Mouse (Mus musculus): ENCODE measurements around the gene Tmem265.

Gene Tmem265

DNA sequence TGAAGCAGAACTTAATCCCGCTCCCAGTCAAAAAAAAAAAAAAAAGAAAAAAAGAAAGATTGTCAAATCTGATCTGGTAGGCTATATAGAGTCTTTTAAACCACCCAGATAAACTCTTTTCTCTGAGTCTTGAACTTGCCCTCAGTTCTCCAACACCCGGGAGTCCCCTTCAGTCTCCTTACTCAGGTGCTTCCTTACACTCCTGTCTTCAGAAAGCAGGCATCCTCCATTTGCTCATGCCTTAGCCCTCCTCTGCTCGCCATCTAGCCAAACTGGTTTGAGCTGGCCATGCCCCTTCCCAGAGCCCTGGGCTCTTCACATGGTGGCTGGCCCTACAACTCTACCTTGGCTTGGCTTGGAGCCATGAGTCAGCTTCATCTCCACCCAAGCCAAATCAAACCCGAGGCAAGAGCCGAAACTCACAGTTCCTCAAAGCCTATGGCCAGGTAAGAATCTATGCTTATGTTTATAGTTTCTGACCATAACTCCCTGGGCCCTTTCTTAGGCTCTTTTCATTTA is at the start of gene Tmem265:
Gene Tmem265 (plus strand): TSS at position 51 of the 519 bp plus-strand sequence.
- in situ Hi-C loops (cut with MboI, MseI) = no loop called here

DNA sequence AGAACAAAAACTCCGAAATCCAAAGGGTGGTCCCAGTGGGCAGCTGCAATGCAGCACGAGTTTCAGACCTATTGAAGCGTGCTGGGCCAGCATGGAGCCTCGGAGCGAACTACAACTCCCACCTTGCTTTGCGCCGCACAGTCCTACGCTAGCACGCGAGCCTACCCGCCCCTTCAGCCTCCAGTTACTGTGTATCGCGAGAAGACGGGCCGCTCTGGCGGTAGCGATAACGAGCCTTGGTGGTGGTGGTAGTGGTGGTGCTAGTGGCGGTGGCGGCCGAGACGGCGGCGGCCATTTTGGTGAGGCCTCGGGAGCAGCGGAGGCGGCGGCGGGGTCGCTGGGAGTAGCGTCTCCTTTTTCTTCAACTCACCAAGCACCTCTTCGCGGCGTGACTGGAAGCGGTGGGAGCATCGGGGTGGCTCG is 49.4 kb upstream of the Tmem265 start, which contains the start of gene Srcap:
Gene Srcap (plus strand): TSS at position 176 of the 423 bp plus-strand sequence.
- in situ Hi-C loops (cut with MboI, MseI) = no loop called here

DNA sequence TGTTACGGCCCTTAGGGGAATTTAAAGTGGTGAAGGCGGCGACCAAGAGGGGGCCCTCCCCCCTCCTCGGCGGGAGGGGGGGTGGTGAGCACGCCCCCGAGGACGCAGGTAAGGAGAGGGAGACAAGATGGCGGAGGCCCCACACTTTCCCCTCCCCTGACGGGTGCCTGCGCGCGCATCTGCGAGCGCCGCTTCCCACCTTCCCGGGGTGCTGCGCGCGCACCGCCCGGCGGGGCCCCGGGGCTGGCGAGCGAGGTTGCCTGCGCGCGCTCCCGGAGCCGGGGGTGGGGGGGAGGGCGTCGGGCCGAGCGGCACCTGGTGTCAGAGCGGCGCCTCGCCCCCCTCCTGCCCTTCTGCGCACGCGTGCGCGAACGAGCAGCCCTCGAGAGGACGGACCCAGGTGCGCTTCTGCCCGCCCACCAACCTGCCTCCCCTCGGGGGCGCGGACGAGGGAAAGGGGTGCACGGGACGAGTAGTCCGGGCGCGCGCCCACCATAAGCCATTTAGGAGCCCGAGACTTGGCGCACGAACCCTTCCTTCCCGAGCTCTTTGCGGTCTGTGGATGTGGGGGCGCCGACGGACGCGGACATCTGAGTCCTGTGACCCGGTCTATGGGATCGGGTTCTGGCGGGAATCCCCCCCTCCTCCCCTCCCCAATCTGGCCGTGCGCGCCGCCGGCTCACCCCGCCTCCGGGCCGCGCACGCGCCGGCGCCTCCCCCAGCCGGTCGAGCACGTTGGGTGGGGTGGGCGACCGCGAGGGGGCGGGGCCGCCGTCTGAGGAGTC is 48.8 kb upstream of the Tmem265 start:
- in situ Hi-C loops (cut with MboI, MseI) = no loop called here

DNA sequence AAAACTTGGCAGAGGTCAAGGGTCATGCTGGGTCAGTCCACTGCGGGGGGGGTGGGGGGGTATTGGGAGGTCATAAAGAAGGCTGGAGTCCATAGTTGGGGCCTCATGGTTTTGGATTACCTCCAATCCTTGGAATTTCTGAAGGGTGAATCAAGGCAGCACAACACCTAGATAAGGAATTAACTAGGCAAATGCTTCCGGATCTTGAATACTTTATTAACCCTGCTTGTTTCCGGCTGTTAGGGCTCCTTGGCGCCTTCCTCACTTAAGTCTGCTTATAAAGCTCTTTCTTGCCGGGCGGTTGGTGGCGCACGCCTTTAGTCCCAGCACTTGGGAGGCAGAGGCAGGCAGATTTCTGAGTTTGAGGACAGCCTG is 48.2 kb upstream of the Tmem265 start:
- in situ Hi-C loops (cut with MboI, MseI) = no loop called here

DNA sequence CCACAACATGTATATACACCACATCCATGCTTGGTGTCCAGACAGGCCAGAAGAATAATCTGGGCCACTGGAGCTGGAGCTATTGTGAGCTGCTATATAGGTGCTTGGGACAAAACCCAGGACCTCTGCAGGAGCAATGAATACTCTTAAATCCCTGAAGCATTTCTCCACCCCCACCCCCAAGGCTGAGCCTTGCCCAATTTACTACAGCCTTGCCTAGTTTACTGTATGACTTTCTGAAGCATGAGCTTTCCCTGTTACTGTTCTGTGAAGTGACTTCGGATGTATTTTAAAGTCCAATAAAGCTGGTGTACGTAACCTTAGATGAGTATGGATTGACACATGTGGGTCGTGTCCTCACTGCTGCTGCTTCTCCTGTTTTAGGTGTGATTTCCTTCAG is 47.4 kb upstream of the Tmem265 start:
- in situ Hi-C loops (cut with MboI, MseI) = no loop called here

DNA sequence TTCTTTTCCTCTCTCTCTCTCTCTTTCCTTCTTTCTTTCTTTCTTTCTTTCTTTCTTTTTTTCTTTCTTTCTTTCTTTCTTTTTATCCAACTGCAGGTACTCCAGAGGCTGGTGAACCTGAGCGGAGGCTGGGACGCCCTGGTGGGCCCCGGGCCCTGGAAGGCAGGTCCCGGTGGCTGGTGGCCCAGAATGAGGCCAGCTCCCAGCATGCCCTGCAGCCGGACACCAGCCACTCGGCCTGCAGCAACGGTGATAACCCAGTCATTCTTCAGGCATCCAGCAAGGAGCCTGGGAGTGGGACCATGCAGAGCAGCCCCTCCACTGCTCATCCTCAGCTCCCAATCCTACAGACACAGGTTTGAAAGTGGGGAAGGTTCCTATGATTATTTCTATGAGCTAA is 45.3 kb upstream of the Tmem265 start:
- in situ Hi-C loops (cut with MboI, MseI) = no loop called here

DNA sequence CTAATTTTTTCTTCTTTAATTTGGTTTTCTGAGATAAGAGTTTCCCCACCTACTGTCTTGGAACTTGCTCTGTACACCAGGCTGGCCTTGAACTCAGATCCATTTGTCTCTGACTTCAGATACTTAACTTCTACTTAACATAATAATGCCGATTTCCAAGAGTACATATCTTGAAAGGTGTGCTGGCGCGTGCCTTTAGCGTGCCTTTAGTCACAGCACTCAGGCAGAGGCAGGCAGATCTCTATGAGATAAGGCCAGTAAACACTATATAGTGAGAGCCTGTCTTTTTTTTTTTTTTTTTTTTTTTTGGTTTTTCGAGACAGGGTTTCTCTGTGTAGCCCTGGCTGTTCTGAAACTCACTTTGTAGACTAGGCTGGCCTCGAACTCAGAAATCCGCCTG is 44.8 kb upstream of the Tmem265 start:
- in situ Hi-C loops (cut with MboI, MseI) = no loop called here

DNA sequence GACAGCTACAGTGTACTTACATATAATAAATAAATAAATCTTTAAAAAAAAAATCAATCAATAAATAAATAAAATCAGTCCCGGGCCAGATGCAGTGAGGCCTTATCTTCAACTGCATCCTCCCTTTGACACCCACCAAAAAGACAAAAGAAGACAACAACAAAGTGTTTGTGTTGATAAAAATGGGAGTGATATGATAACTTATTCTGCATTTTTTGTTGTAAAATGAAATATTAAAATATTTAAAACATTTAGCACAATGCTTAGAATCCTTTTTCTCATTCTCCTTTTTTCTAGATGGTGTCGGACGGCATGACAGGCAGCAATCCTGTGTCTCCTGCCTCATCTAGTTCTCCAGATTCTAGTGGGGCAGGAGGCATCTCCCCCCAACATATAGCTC is 41.9 kb upstream of the Tmem265 start, which contains the start of gene Gm42715:
Gene Gm42715 (plus strand): TSS at position 301 of the 400 bp plus-strand sequence.
- in situ Hi-C loops (cut with MboI, MseI) = no loop called here

DNA sequence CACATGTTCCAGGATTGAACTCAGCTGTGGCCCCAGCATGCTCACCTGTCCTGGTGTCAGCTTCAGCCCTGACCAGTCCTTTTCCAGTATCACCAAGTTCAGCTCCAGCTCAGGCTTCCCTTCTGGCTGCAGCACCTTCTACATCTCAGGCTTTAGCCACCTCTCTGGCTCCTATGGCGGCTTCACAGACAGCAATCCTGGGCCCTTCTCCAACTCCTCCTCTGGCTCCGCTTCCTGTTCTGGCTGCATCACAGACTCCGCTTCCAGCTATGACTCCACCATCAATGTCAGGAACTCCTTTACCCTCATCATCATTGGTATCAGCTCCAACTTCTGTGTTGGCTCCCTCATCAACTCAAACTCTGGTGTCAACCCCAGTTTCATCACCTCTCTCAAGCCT is 19.5 kb upstream of the Tmem265 start:
- in situ Hi-C loops (cut with MboI, MseI) = loop anchor here in 1 of 2 experiments (25.0 kb wide), 1 partner anchor 979 kb away; the partner anchor contains the start of gene Eif3c

DNA sequence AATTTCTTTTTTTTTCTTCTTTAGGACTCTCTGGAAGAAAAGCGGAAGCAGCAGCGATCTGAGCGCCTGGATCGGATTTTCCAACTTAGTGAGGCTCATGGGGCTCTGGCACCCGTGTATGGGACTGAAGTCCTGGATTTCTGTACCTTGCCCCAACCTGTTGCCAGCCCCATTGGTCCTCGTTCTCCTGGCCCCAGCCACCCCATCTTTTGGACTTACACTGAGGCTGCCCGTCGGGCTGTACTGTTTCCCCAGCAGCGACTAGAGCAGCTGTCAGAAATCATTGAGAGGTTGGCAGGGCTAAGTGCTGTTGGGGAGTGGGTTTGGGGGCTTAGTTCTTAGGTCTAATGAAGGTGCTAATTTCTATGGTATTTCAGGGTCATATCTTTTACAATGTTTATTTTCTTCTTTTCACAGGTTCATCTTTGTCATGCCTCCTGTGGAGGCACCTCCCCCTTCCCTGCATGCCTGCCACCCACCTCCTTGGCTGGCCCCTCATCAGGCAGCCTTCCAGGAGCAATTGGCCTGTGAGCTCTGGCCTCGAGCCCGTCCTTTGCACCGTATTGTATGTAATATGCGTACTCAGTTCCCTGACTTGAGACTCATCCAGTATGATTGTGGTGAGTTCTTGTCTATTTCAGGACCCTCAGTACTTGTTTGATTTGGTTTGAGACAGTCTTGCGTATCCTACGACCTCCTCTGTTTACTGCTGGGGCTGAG is 11.9 kb upstream of the Tmem265 start:
- in situ Hi-C loops (cut with MboI, MseI) = loop anchor here in 1 of 2 experiments (25.0 kb wide), 1 partner anchor 987 kb away; the partner anchor contains the start of gene Eif3c

DNA sequence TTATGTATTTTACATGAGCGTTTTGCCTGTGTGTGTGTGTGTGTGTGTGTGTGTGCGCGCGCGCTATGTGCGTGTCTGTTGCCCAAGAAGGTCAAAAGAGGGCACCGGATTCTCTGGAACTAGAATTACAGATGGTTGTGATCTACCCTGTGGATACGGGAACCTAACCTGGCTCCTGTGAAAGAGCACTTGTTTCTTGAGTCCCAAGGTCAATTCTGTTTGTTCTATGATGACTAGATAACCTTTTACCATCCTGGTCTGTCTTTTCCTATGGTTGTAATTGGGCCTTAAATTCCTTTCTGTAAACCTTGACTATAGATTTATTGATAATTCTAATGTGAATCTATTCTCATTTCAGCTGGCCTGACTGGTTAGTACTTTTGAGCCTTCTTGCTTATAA is 9.6 kb upstream of the Tmem265 start:
- in situ Hi-C loops (cut with MboI, MseI) = loop anchor here in 1 of 2 experiments (10.0 kb wide), 1 partner anchor 227 kb away; no protein-coding TSS in a partner anchor

DNA sequence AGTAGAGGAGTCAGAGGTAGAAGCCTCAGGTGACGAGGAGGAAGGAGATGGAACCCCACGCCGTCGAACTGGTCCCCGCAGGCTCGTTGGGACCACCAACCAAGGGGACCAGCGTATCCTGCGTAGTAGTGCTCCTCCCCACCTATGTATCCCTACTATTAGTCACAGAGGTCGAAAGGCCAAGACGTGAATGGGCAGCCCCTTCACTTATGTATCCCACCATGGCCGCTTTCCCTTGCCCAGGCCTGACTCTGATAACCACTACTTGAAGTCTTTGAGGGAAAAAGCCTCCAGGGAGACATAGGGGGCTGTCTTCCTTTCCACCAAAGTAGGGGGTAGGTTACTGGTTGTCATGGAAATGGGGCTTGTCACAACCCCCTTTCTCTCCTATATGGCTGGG is 610 bp upstream of the Tmem265 start:
- in situ Hi-C loops (cut with MboI, MseI) = no loop called here

DNA sequence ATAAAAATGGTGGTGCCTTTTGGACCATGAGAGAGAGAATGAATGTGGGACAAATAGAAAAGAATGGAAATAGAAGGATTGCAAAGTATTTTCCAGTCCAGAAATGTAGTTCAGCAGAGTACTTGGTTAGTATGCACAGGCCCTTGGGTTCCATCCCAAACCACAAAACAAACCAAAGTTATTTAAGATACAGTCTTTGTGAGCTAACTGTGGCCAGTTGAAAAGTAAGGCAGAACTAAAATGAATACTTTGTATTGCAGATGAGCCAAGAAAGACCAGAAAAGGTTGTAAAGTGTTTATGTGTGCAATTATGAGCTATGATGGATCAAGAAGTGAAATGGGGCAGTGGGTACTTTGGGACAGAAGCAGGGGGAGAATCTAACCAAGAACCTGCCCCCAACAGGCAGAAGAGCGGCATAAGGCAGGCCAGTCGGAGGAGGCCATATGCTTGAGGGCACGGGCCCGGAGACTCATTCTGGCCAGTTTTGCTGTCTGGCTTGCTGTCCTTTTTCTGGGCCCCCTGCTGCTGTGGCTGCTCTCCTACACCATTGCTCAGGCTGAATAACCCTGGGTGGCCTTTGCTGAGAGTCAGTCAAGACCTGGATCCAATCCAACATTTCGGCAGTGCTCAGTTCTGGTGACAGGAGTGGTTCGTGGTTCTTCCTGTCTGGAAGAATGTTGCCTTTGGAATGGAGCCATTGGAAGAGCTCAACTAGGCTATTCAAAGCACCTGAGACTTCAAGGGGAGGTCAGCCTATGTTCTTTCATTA is 3.4 kb downstream of the Tmem265 start:
- in situ Hi-C loops (cut with MboI, MseI) = no loop called here

DNA sequence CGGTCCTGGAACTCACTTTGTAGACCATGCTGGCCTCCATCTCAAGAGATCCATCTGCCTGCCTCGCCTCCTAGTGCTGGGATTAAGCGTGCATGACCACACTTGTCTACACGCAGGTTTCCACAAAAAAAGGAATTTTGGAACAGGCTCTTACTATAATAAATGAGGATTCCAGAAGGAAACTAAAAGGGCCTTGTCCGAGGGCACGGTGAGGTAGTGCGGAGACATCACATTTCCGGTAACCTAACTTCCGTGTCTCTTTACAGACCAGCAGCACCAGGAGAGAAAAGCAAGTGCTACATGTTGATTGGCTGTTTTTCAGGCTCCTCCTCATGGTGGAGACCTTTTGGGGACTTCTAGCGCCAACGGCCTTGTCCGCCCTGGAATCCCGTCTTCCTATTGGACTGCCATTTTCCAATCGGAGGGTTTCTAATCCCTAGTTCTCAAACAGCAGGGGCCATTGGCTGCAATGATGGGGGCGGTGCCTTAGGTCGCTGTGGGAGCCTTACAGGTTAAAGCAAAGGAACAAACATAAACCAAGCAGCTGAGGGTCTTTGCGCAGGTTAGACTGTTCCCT is 11.8 kb downstream of the Tmem265 start, which contains the start of gene Phkg2:
Gene Phkg2 (plus strand): TSS at position 446 of the 577 bp plus-strand sequence.
- in situ Hi-C loops (cut with MboI, MseI) = no loop called here

DNA sequence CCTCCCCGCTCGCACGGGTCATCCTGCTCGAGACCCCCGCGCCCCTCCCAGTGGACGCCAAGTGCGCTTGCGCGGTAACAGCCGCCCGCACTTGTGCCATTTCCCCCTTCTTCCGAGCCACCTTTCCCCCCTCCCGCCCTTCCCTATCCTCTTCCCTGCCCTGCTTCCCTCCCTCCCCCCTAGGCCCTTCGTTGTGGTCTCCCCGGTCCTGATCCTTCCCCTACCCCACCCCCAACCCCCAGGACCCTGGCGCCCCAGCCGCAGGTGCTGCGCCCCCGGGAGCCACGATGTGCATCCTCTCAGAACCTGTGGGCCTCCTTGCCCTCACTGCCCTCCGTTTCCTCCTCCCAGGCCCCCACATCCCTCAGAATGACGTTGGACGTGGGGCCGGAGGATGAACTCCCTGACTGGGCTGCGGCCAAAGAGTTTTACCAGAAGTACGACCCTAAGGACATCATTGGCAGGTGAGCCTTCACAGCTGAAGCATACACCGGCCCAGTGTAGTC is 12.4 kb downstream of the Tmem265 start:
- in situ Hi-C loops (cut with MboI, MseI) = no loop called here

DNA sequence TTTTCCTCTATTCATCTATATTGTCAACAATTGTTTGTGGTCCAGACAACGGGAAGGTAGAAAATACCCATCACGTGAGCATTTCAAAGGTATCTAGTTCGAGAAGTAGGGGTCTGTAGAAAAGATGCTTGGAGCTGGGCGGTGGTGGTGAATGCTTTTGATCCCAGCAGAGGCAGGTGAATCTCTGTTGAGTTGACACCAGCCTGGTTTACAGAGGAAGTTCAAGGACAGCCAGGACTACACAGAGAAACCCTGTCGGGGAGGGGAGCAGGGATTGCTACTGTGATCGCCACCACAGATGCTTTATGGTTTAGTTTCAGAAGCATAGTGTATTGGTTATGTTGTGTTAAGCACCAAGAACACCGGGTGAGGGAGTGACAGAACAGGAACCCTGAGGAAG is 12.9 kb downstream of the Tmem265 start:
- in situ Hi-C loops (cut with MboI, MseI) = no loop called here

DNA sequence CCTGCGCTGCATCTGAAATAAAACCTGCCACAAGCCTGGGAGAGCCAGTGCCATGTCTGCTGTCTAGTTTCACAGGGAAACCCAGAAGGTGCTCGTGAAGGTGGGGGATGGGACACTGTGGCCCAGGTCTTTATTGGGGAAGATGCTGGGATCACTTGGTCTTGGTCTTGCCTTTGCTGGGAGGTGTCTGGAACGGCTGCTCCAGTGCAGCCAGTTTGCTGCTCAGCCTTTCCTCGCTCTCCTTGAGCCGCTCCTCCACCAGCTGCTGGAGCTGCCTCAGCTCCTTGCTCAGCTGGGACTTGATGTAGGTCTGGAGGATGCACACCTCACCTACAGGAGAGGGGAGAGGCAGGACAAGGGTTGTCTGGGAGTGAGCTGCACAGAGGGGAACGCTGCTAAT is 22.1 kb downstream of the Tmem265 start:
- in situ Hi-C loops (cut with MboI, MseI) = no loop called here

DNA sequence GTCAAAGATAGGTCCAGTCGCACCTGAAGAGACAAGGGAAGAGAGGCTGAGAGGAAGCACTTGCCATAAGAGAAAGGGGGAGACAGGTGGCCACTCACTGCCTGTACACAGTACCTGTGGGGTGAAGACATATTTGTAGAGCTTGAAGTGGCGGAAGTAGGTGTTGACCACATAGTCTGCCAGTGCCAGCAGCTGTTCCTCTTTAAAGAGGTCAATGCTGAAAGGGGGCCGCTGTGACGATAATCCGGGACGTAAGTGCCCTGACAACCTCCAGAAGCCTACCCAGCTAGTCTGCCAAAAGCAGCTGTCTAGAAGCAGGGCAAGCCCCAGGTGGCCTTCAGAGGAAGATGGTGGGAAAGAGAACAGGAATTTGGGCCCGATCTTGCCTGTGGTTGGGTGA is 23.8 kb downstream of the Tmem265 start:
- in situ Hi-C loops (cut with MboI, MseI) = no loop called here

DNA sequence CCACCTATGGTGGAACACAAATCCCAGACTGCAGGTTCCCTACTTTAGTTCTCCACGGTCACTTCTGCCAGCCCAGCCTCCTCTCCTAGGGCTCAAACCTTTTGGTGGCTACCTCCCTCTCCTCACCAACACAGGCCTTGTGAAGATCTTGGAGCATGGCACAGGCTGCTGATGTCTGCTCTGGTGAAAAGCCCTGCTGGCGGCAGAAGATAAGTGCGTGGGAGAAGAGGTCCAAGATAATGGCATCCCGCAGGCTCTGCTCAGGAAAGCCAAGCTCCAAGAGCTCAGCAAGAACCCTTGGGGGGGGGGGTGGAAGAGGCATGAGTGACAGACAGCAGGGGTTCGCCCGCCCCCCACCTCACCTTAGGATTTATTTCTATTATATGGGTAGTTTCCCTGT is 25.0 kb downstream of the Tmem265 start:
- in situ Hi-C loops (cut with MboI, MseI) = no loop called here

DNA sequence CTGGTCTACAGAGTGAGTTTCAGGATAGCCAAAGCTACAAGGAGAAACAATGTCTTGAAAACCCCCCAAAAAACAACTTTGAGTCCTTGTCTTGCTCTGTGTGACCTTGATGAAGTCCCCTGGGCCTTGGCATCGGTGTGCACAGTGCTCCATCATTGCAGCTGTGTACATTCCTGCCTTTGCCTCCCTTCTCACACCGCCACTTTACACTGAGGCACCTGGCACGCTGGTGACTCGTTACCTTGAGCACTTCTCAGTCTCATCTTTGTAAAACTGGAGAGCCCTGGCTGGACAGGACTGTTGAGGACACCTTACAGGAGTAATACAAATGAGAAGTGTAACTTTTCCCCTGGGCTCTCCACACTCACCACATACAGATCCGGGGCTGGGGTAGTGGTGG is 26.0 kb downstream of the Tmem265 start:
- in situ Hi-C loops (cut with MboI, MseI) = no loop called here

All from T-helper 17 cell (primary cell).